Mouse (Mus musculus): ENCODE data around the gene Odf2. TPM values are rescaled to one million over a fixed set of nuclear protein-coding genes. Genes with fewer than 3 reads are reported as not detected.

Gene Odf2
- polyA plus RNA-seq, 1 experiment from 2014 or later = 75.9 TPM

GRCm38 (mm10) chr2:29917621-29918020 is 28.6 kb downstream of the Odf2 start:
- Histone ChIP-seq H3K4me3 (no peak overlapping the region), H3K27me3 (replicated peaks) (no peaks in the 10 kb centered on the region), H3K9ac (no peak overlapping the region), H3K4me2 (no peak overlapping the region), H3K9me3 (no peaks in the 10 kb centered on the region), H3K27ac (no peak overlapping the region), H3K36me3 (replicated peaks) (peaks cover 73% of the 10 kb centered on the region), H3K4me1 (no peaks in the 10 kb centered on the region)
- ATAC-seq (replicated peaks) = no peak
- 94% methylated on average over 11 of the region's 11 CpGs for WGBS

- 67% methylated on average over 11 of the region's 11 CpGs for WGBS
Measured at GRCm38 (mm10) chr2:29922011-29922410, 33.0 kb downstream of the Odf2 start.

GRCm38 (mm10) chr2:29926542-29926941 is 37.5 kb downstream of the Odf2 start:
- no peak overlapping the region for H3K9ac ChIP-seq
- H3K4me3 ChIP-seq = no peak overlapping the region
- no peak overlapping the region for H3K27ac ChIP-seq
- H3K4me2 ChIP-seq = no peak overlapping the region
- no peaks in the 10 kb centered on the region for H3K27me3 ChIP-seq (replicated peaks)
- WGBS = 91% methylated on average over 5 of the region's 5 CpGs
- H3K36me3 ChIP-seq (replicated peaks) = peaks cover 71% of the 10 kb centered on the region
- H3K9me3 ChIP-seq = no peaks in the 10 kb centered on the region
- H3K4me1 ChIP-seq = no peaks in the 10 kb centered on the region
- no peak for ATAC-seq (replicated peaks)

More at GRCm38 (mm10) chr2:29922011-29922410, 33.0 kb downstream of the Odf2 start:
- no peak overlapping the region for H3K9ac ChIP-seq
- no peak overlapping the region for H3K27ac ChIP-seq
- no peaks in the 10 kb centered on the region for H3K9me3 ChIP-seq
- no peak overlapping the region for H3K4me3 ChIP-seq
- no peak overlapping the region for H3K4me2 ChIP-seq
- H3K27me3 ChIP-seq (replicated peaks) = no peaks in the 10 kb centered on the region
- no peaks in the 10 kb centered on the region for H3K4me1 ChIP-seq
- ATAC-seq (replicated peaks) = no peak
- peaks cover 78% of the 10 kb centered on the region for H3K36me3 ChIP-seq (replicated peaks)

GRCm38 (mm10) chr2:29930506-29930905 is 41.5 kb downstream of the Odf2 start:
- no peak overlapping the region for H3K4me2 ChIP-seq
- no peaks in the 10 kb centered on the region for H3K4me1 ChIP-seq
- H3K9ac ChIP-seq = no peak overlapping the region
- H3K9me3 ChIP-seq = no peaks in the 10 kb centered on the region
- H3K27me3 ChIP-seq (replicated peaks) = no peaks in the 10 kb centered on the region
- H3K4me3 ChIP-seq = no peak overlapping the region
- H3K27ac ChIP-seq = no peak overlapping the region
- 93% methylated on average over 10 of the region's 10 CpGs for WGBS
- no peak for ATAC-seq (replicated peaks)
- H3K36me3 ChIP-seq (replicated peaks) = peaks cover 37% of the 10 kb centered on the region

- 92% methylated on average over 6 of the region's 6 CpGs for WGBS
- Histone ChIP-seq H3K9me3 (no peaks in the 10 kb centered on the region), H3K4me3 (no peak overlapping the region), H3K9ac (no peak overlapping the region), H3K27ac (no peak overlapping the region), H3K4me2 (no peak overlapping the region), H3K36me3 (replicated peaks) (peaks cover 32% of the 10 kb centered on the region), H3K27me3 (replicated peaks) (no peaks in the 10 kb centered on the region), H3K4me1 (peaks cover 6% of the 10 kb centered on the region)
- no peak for ATAC-seq (replicated peaks)
Measured at GRCm38 (mm10) chr2:29931194-29931593, 42.2 kb downstream of the Odf2 start.

- Histone ChIP-seq H3K27ac (peak within 1 kb of the TSS; percentile 88), H3K4me1 (peaks cover 8% of the 10 kb centered on the region), H3K9me3 (no peaks in the 10 kb centered on the region), H3K4me2 (peak within 1 kb of the TSS; percentile 72), H3K9ac (peak within 1 kb of the TSS; percentile 51), H3K4me3 (peak within 1 kb of the TSS; percentile 68), H3K27me3 (replicated peaks) (no peaks in the 10 kb centered on the region), H3K36me3 (replicated peaks) (peaks cover 23% of the 10 kb centered on the region)
- WGBS = 3% methylated on average over 44 of the region's 44 CpGs
- ATAC-seq (replicated peaks) = peak; percentile 99
Measured at GRCm38 (mm10) chr2:29934906-29935599, 46.0 kb downstream of the Odf2 start, which contains the start of gene Gle1. Gle1 (plus strand) TSS chr2:29935426.

GRCm38 (mm10) chr2:29940073-29940472 is 51.1 kb downstream of the Odf2 start:
- WGBS = 95% methylated on average over 9 of the region's 9 CpGs
- no peaks in the 10 kb centered on the region for H3K27me3 ChIP-seq (replicated peaks)
- no peaks in the 10 kb centered on the region for H3K9me3 ChIP-seq
- no peak for ATAC-seq (replicated peaks)
- H3K4me2 ChIP-seq = no peak overlapping the region
- no peak overlapping the region for H3K9ac ChIP-seq
- H3K4me1 ChIP-seq = peaks cover 8% of the 10 kb centered on the region
- H3K27ac ChIP-seq = no peak overlapping the region
- H3K4me3 ChIP-seq = no peak overlapping the region
- peaks cover 58% of the 10 kb centered on the region for H3K36me3 ChIP-seq (replicated peaks)

- no peak for ATAC-seq (replicated peaks)
- H3K9ac ChIP-seq = no peak overlapping the region
- 96% methylated on average over 7 of the region's 7 CpGs for WGBS
- no peak overlapping the region for H3K4me3 ChIP-seq
- H3K36me3 ChIP-seq (replicated peaks) = peaks cover 60% of the 10 kb centered on the region
- H3K4me2 ChIP-seq = no peak overlapping the region
- H3K9me3 ChIP-seq = no peaks in the 10 kb centered on the region
- H3K27ac ChIP-seq = no peak overlapping the region
- H3K27me3 ChIP-seq (replicated peaks) = no peaks in the 10 kb centered on the region
- H3K4me1 ChIP-seq = peaks cover 5% of the 10 kb centered on the region
Measured at GRCm38 (mm10) chr2:29940826-29941225, 51.8 kb downstream of the Odf2 start.

GRCm38 (mm10) chr2:29944723-29945122 is 55.7 kb downstream of the Odf2 start:
- H3K9ac ChIP-seq = no peak overlapping the region
- H3K36me3 ChIP-seq (replicated peaks) = peaks cover 73% of the 10 kb centered on the region
- no peak overlapping the region for H3K4me3 ChIP-seq
- no peak overlapping the region for H3K4me2 ChIP-seq
- WGBS = 80% methylated on average over 1 of the region's 1 CpGs
- no peaks in the 10 kb centered on the region for H3K9me3 ChIP-seq
- ATAC-seq (replicated peaks) = no peak
- H3K27me3 ChIP-seq (replicated peaks) = no peaks in the 10 kb centered on the region
- H3K27ac ChIP-seq = no peak overlapping the region
- no peaks in the 10 kb centered on the region for H3K4me1 ChIP-seq

GRCm38 (mm10) chr2:29948896-29949295 is 59.9 kb downstream of the Odf2 start:
- H3K36me3 ChIP-seq (replicated peaks) = peaks cover 70% of the 10 kb centered on the region
- no peak overlapping the region for H3K9ac ChIP-seq
- no peak overlapping the region for H3K4me2 ChIP-seq
- H3K9me3 ChIP-seq = no peaks in the 10 kb centered on the region
- no peak overlapping the region for H3K27ac ChIP-seq
- no peaks in the 10 kb centered on the region for H3K4me1 ChIP-seq
- ATAC-seq (replicated peaks) = no peak
- H3K4me3 ChIP-seq = no peak overlapping the region
- WGBS = 96% methylated on average over 5 of the region's 5 CpGs
- H3K27me3 ChIP-seq (replicated peaks) = no peaks in the 10 kb centered on the region

- H3K9ac ChIP-seq = no peak overlapping the region
- ATAC-seq (replicated peaks) = no peak
- no peak overlapping the region for H3K4me3 ChIP-seq
- peaks cover 20% of the 10 kb centered on the region for H3K36me3 ChIP-seq (replicated peaks)
- WGBS = 98% methylated on average over 7 of the region's 7 CpGs
- no peak overlapping the region for H3K4me2 ChIP-seq
- H3K27ac ChIP-seq = no peak overlapping the region
- no peaks in the 10 kb centered on the region for H3K9me3 ChIP-seq
- no peaks in the 10 kb centered on the region for H3K27me3 ChIP-seq (replicated peaks)
- peaks cover 9% of the 10 kb centered on the region for H3K4me1 ChIP-seq
Measured at GRCm38 (mm10) chr2:29961246-29961645, 72.2 kb downstream of the Odf2 start.

GRCm38 (mm10) chr2:29964354-29965249 is 75.6 kb downstream of the Odf2 start:
- peak overlapping the region; percentile 88 for H3K4me3 ChIP-seq
- peaks cover 7% of the 10 kb centered on the region for H3K36me3 ChIP-seq (replicated peaks)
- WGBS = 14% methylated on average over 10 of the region's 10 CpGs
- peak overlapping the region; percentile 91 for H3K9ac ChIP-seq
- no peaks in the 10 kb centered on the region for H3K9me3 ChIP-seq
- no peak for ATAC-seq (replicated peaks)
- H3K4me1 ChIP-seq = peaks cover 39% of the 10 kb centered on the region
- H3K4me2 ChIP-seq = peak overlapping the region; percentile 67
- H3K27ac ChIP-seq = peak overlapping the region; percentile 98
- no peaks in the 10 kb centered on the region for H3K27me3 ChIP-seq (replicated peaks)

Data from midbrain, embryonic 15.5 days (tissue).